Mouse (Mus musculus) liver, adult 2 months (tissue): ENCODE measurements around the gene Itih4. TPM values are rescaled to one million over a fixed set of nuclear protein-coding genes. Genes with fewer than 3 reads are reported as not detected.

ENCODE experiments used
- DNase-seq: peaks from one replicate; pipeline ENCODE4 v3.0.0-alpha.2; 2011; ENCODE audit warnings: low read depth, low spot score; ENCODE audit errors: extremely low read depth
- H3K27ac ChIP-seq: fragments of 200-500 bp; replicated peaks from 2 replicates; pipeline ENCODE4 v1.5.1; 2012; ENCODE audit warnings: low read depth, mild to moderate bottlenecking, control low read depth, inconsistent platforms, low read length; ENCODE audit not compliant: insufficient read depth
- H3K27me3 ChIP-seq: fragments of 200-500 bp; 2 replicates; pipeline ENCODE4 v1.6.1; 2012; ENCODE audit warnings: mild to moderate bottlenecking, moderate library complexity, low read length, inconsistent platforms; ENCODE audit not compliant: control insufficient read depth, insufficient read depth
- H3K36me3 ChIP-seq: fragments of 200-500 bp; 2 replicates; pipeline ENCODE4 v1.6.1; 2012; ENCODE audit warnings: low read length, inconsistent platforms; ENCODE audit not compliant: control insufficient read depth, insufficient read depth
- H3K4me1 ChIP-seq: fragments of 200-500 bp; 2 replicates; pipeline ENCODE4 v1.6.1; 2011; ENCODE audit warnings: low read length; ENCODE audit not compliant: control insufficient read depth, insufficient read depth
- H3K4me3 ChIP-seq: fragments of 200-500 bp; 2 replicates; pipeline ENCODE4 v1.5.1; 2011; ENCODE audit warnings: low read depth, mild to moderate bottlenecking, control low read depth, low read length, moderate library complexity; ENCODE audit not compliant: insufficient read depth
- H3K79me2 ChIP-seq: fragments of 200-500 bp; 2 replicates; pipeline ENCODE4 v1.6.1; 2012; ENCODE audit warnings: inconsistent platforms, mild to moderate bottlenecking, low read length, moderate library complexity; ENCODE audit not compliant: control insufficient read depth, insufficient read depth
- H3K9ac ChIP-seq: fragments of 200-500 bp; 2 replicates; pipeline ENCODE4 v1.6.1; 2012; ENCODE audit warnings: low read depth, mild to moderate bottlenecking, control low read depth, inconsistent platforms, low read length
- CTCF ChIP-seq: fragments of 200-500 bp; IDR thresholded peaks from 2 replicates; pipeline ENCODE4 v1.5.1; 2011; ENCODE audit warnings: low read depth, low read length, control low read depth
- POLR2A ChIP-seq: fragments of 200-500 bp; IDR thresholded peaks from 2 replicates; pipeline ENCODE4 v1.6.1; 2011; ENCODE audit warnings: low read length, control low read depth; ENCODE audit not compliant: insufficient read depth; ENCODE audit errors: extremely low read depth
- WGBS: fragments of 180-500 bp; shearing (Covaris S2); methylation state at CpG from one replicate; pipeline ENCODE4 v1.1.7; 2018; 5-methylcytosine and 5-hydroxymethylcytosine counted together
- polyA plus RNA-seq: library from polyadenylated mRNA; depleted of rRNA; stranded (reverse); fragments of >200 nt; gene quantifications from 2 replicates; pipeline ENCODE4 v1.2.3, GENCODE M21; 2012
- total RNA-seq: library from RNA; depleted of rRNA; stranded (reverse); fragments of >200 nt; gene quantifications from 2 replicates; pipeline ENCODE4 v1.2.3, GENCODE M21; 2014

The Itih4 gene
- total and polyA plus RNA-seq, 2 experiments, result 1,004 to 1,052 TPM

DNA sequence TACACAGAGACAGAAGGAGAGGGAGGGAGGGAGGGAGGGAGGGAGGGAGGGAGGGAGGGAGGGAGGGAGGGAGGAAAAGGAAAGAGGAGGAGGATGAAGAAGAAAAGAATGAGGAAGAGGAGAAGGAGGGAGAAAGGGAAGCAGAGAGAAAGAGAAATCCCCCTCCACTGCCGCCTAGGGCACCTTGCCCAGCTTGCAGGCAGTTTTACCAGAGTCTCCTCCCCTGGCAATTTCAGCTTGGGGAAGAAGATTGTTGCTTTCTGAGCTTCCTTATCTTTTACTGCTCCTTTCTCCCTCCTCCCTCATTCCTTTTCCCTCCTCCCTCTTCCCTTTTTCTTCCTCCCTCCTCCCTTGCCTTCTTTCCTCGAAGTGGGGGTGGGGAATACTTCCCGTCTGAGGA lies 16.8 kb downstream of the Itih4 start:
- 54% methylated on average over 3 of the region's 3 CpGs for WGBS
- peaks cover 8% of the 10 kb centered on the region for H3K4me1 ChIP-seq
- DNase-seq, result no peak
- TF ChIP-seq POLR2A (no peak), CTCF (no peak)
- H3K9ac ChIP-seq, result no peak overlapping the region
- H3K27me3 ChIP-seq, result no peaks in the 10 kb centered on the region
- peaks cover 28% of the 10 kb centered on the region for H3K36me3 ChIP-seq
- no peaks in the 10 kb centered on the region for H3K79me2 ChIP-seq
- no peak overlapping the region for H3K4me3 ChIP-seq
- no peak overlapping the region for H3K27ac ChIP-seq

DNA sequence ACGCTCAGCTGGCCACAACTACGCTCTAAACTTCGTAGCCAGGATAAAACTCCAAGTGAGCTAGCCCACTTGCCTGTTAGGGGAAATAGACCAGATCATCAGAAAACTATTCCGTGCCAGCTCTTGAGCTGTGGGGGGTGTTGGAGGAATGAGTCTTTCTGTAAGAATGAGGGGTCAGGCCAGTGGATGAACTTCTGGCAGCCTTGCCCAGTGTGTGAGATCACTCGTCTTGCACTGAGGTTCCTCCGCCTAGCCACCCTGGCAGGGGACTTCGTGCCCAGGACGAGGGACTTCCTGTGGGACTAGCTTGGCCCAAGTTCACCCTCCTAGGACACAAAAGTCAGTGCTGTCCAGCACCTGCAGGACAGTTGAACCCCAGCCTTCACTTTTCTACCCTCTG lies 18.0 kb downstream of the Itih4 start:
- H3K4me1 ChIP-seq, result peaks cover 15% of the 10 kb centered on the region
- no peak overlapping the region for H3K4me3 ChIP-seq
- no peaks in the 10 kb centered on the region for H3K79me2 ChIP-seq
- WGBS, result 45% methylated on average over 8 of the region's 8 CpGs
- H3K36me3 ChIP-seq, result peaks cover 29% of the 10 kb centered on the region
- no peak for DNase-seq
- H3K9ac ChIP-seq, result no peak overlapping the region
- TF ChIP-seq CTCF (no peak), POLR2A (no peak)
- H3K27me3 ChIP-seq, result no peaks in the 10 kb centered on the region
- H3K27ac ChIP-seq, result peak overlapping the region; percentile 2; the same call in 1 of the 2 replicates

DNA sequence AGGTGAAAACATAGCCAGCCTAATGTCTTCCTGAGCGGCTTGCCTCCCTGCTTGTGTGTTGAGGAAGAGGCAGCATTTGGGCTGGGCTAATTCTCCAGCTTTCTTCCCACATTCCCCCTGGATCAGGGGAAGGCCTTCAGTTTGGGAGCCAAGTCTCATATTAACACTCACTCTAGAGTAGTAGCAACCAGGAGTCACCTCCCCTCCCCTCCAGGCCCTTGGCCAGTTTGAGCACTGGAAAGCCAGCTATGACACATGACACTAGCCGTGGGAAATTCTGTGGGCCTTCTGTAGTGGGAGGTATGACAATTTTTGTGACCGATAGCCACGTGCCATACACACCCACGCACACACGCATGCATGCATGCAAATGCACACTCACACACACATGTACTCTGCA lies 19.7 kb downstream of the Itih4 start:
- H3K79me2 ChIP-seq, result no peaks in the 10 kb centered on the region
- WGBS, result 81% methylated on average over 6 of the region's 6 CpGs
- TF ChIP-seq CTCF (no peak), POLR2A (no peak)

DNA sequence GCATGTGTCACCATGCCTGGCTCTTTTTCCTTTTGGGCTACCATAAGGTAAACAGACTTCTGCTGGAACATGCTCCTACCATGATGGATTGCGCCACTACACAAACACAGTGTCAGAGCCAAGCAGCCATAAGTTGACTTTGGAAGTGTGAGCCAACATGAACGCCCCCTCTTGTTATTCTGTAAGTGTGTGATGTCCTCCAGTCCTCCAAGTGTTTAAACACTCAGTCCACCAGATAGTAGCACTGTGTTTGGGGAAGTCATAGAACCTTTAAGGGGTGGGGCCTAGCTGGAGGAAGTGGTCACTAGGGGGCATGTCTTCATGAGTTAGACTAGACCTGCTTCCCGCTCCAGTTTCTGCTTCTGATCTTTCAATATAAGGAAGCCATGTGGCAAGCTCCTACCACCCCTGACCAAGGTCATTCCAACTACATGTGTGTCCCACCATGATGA lies 21.6 kb downstream of the Itih4 start:
- DNase-seq, result peak; percentile 93
- Histone ChIP-seq H3K36me3 (peaks cover 27% of the 10 kb centered on the region), H3K27ac (peak overlapping the region; percentile 29), H3K4me1 (peaks cover 15% of the 10 kb centered on the region), H3K9ac (no peak overlapping the region), H3K79me2 (no peaks in the 10 kb centered on the region), H3K27me3 (no peaks in the 10 kb centered on the region), H3K4me3 (no peak overlapping the region)
- 14% methylated on average over 3 of the region's 3 CpGs for WGBS
- no peak for TF ChIP-seq CTCF
- no peak for TF ChIP-seq POLR2A

More for the DNA sequence above, 19.7 kb downstream of the Itih4 start:
- H3K36me3 ChIP-seq, result peaks cover 21% of the 10 kb centered on the region
- no peak overlapping the region for H3K9ac ChIP-seq
- no peaks in the 10 kb centered on the region for H3K27me3 ChIP-seq
- H3K4me3 ChIP-seq, result no peak overlapping the region
- H3K27ac ChIP-seq, result no peak overlapping the region
- no peak for DNase-seq
- peaks cover 15% of the 10 kb centered on the region for H3K4me1 ChIP-seq

DNA sequence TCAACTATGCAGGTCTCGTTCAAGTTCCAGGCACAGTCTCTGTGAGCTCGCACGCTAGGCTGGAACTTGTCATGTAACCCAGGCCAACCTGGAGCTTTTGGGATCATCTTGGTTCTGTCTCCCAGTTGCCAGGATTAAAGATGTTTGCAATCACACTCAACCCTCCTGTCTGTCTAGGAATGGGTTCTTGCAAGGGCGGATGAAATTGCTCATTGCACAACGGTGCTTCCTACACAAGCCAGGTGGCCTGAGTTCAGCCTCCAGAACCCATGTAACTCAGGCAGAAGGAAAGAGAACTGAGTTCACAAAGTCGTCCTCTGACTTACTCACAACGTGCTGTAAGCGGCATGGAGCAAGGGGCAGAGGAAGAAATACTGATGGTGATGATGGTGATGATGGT lies 24.9 kb downstream of the Itih4 start:
- no peak overlapping the region for H3K4me3 ChIP-seq
- no peak overlapping the region for H3K27ac ChIP-seq
- WGBS, result 69% methylated on average over 8 of the region's 8 CpGs
- TF ChIP-seq POLR2A, result no peak
- TF ChIP-seq CTCF, result no peak
- H3K36me3 ChIP-seq, result peaks cover 58% of the 10 kb centered on the region
- DNase-seq, result no peak
- H3K9ac ChIP-seq, result no peak overlapping the region
- no peaks in the 10 kb centered on the region for H3K27me3 ChIP-seq
- peaks cover 20% of the 10 kb centered on the region for H3K4me1 ChIP-seq
- H3K79me2 ChIP-seq, result no peaks in the 10 kb centered on the region

DNA sequence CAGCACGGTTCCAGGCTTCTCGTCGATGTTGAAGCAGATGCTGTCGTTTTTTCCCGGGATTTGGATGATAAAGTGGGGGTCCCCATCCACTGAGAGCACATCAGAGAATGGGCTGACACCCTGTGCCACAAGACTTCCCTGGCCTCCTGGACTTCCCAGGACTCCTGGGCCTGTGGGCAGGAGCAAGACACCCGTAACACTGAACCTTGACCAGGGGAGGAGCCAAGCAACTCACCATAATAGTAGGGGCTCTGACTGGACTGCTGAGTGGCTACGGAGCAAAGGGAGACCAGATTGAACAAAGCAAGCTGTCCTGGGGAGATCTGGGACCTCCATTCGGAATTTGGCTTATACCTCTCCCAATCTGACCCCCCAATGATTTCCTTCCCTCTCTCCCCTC lies 26.4 kb downstream of the Itih4 start:
- Histone ChIP-seq H3K27ac (0 out of 2 replicates have a peak overlapping the region, but pooled peaks have one; percentile 1), H3K79me2 (no peaks in the 10 kb centered on the region), H3K9ac (no peak overlapping the region), H3K27me3 (no peaks in the 10 kb centered on the region), H3K4me1 (peaks cover 19% of the 10 kb centered on the region; the same call in 1 of the 2 replicates), H3K4me3 (no peak overlapping the region), H3K36me3 (peaks cover 73% of the 10 kb centered on the region)
- no peak for DNase-seq
- no peak for TF ChIP-seq POLR2A
- TF ChIP-seq CTCF, result no peak
- WGBS, result 70% methylated on average over 8 of the region's 8 CpGs
